Mouse (Mus musculus): Measurements from ENCODE around the gene 1520401A03Rik.
A peak's percentile ranks its signal among the peaks of the same experiment; 100 is the strongest.

- no peak for TF ChIP-seq E2F4 (IDR thresholded peaks at IDR 0.05; ENCODE audit: insufficient read depth)
- TF ChIP-seq POLR2A (IDR thresholded peaks at IDR 0.05; ENCODE audit: insufficient read length, low read depth) = peak; percentile 99
Observed at GRCm38 (mm10) chr17:23677236-23677679, 45.3 kb downstream of the 1520401A03Rik start, which contains the start of gene Tnfrsf12a.
